Mouse (Mus musculus) cerebellum, adult 2 months (tissue): ENCODE measurements around the gene Mmadhc. TPM values are rescaled to one million over a fixed set of nuclear protein-coding genes. Genes with fewer than 3 reads are reported as not detected.

Experiments used
- DNase-seq, 2 experiments: peaks; one replicate each; pipeline ENCODE4 v3.0.0; 2021
- H3K27ac ChIP-seq: fragments of 200-500 bp; 2 replicates; pipeline ENCODE4 v1.5.1; 2012; ENCODE audit warnings: low read length, control low read depth, inconsistent platforms; ENCODE audit not compliant: insufficient read depth
- H3K27me3 ChIP-seq: fragments of 200-500 bp; 2 replicates; pipeline ENCODE4 v1.6.1; 2012; ENCODE audit warnings: inconsistent platforms, mild to moderate bottlenecking, low read length, moderate library complexity; ENCODE audit not compliant: control insufficient read depth, insufficient read depth
- H3K4me1 ChIP-seq: fragments of 200-500 bp; 2 replicates; pipeline ENCODE4 v1.6.1; 2011; ENCODE audit warnings: low read length; ENCODE audit not compliant: control insufficient read depth, insufficient read depth
- H3K4me3 ChIP-seq: fragments of 200-500 bp; replicated peaks from 2 replicates; pipeline ENCODE3; 2011; ENCODE audit warnings: mild to moderate bottlenecking, low read depth, low read length, control low read depth; ENCODE audit not compliant: insufficient read depth
- CTCF ChIP-seq: fragments of 200-500 bp; IDR thresholded peaks from 2 replicates; pipeline ENCODE4 v1.5.1; 2011; ENCODE audit warnings: low read depth, mild to moderate bottlenecking, control low read depth, low read length, moderate library complexity, borderline replicate concordance; ENCODE audit not compliant: insufficient read depth
- POLR2A ChIP-seq: fragments of 200-500 bp; IDR thresholded peaks from 2 replicates; pipeline ENCODE4 v1.6.1; 2011; ENCODE audit warnings: low read length, control low read depth, borderline replicate concordance; ENCODE audit not compliant: insufficient read depth
- WGBS: fragments of 180-500 bp; shearing (Covaris S2); methylation state at CpG from one replicate; pipeline ENCODE4 v1.1.7; 2018; 5-methylcytosine and 5-hydroxymethylcytosine counted together
- polyA plus RNA-seq: library from polyadenylated mRNA; depleted of rRNA; stranded (reverse); fragments of >200 nt; gene quantifications from 2 replicates; pipeline ENCODE4 v1.2.3, GENCODE M21; 2012; rRNA removed

Mmadhc gene
- polyA plus RNA-seq, 1 experiment = 70.5 TPM

GRCm38 (mm10) chr2:50254955-50255354 lies 41.6 kb downstream of the Mmadhc start:
- Histone ChIP-seq H3K27me3 (no peaks in the 10 kb centered on the region; the same call in 1 of the 2 replicates), H3K27ac (no peak overlapping the region), H3K4me3 (no peak overlapping the region), H3K4me1 (no peaks in the 10 kb centered on the region)
- TF ChIP-seq CTCF = no peak
- TF ChIP-seq POLR2A = no peak
- 90% methylated on average over 5 of the region's 5 CpGs for WGBS
- no peak for DNase-seq

- no peaks in the 10 kb centered on the region; the same call in 1 of the 2 replicates for H3K27me3 ChIP-seq
- no peak for DNase-seq
- H3K4me1 ChIP-seq = no peaks in the 10 kb centered on the region
- H3K27ac ChIP-seq = no peak overlapping the region
- no peak overlapping the region for H3K4me3 ChIP-seq
- WGBS = 67% methylated on average over 3 of the region's 3 CpGs
- TF ChIP-seq CTCF (no peak), POLR2A (no peak)
Measured at GRCm38 (mm10) chr2:50248551-50248950, 48.0 kb downstream of the Mmadhc start.

GRCm38 (mm10) chr2:50233491-50233890 lies 63.1 kb downstream of the Mmadhc start:
- no peak for TF ChIP-seq POLR2A
- TF ChIP-seq CTCF = no peak
- Histone ChIP-seq H3K4me3 (no peak overlapping the region), H3K4me1 (no peaks in the 10 kb centered on the region), H3K27me3 (no peaks in the 10 kb centered on the region), H3K27ac (no peak overlapping the region)
- WGBS = 69% methylated on average over 8 of the region's 8 CpGs
- no peak for DNase-seq

Other genes starting within 250 kb of the Mmadhc start
- 21.6 and 32.0 TPM in 2 replicates for gene Lypd6, start 230.4 kb downstream of the Mmadhc start, polyA plus RNA-seq